Mouse (Mus musculus) forelimb bud, embryonic 11.5 days (tissue): ENCODE data around the gene Amotl2.

Experiments used
- DNase-seq: peaks from one replicate; pipeline ENCODE4 v3.0.0-alpha.2; 2012; ENCODE audit warnings: low read depth, low spot score

The Amotl2 gene

GRCm38 (mm10) chr9:102719085-102719484, 2.6 kb downstream of the Amotl2 start:
- DNase-seq, result no peak

- DNase-seq, result no peak
Observed at GRCm38 (mm10) chr9:102719936-102720566, 3.6 kb downstream of the Amotl2 start.

- DNase-seq, result no peak
Observed at GRCm38 (mm10) chr9:102720567-102721167, 4.2 kb downstream of the Amotl2 start.

GRCm38 (mm10) chr9:102721406-102721978, 5.0 kb downstream of the Amotl2 start:
- DNase-seq, result no peak

GRCm38 (mm10) chr9:102722071-102722561, 5.6 kb downstream of the Amotl2 start:
- DNase-seq, result no peak

GRCm38 (mm10) chr9:102722750-102723149, 6.3 kb downstream of the Amotl2 start:
- DNase-seq, result no peak

- no peak for DNase-seq
Observed at GRCm38 (mm10) chr9:102723241-102723709, 6.8 kb downstream of the Amotl2 start.

GRCm38 (mm10) chr9:102723990-102724461, 7.6 kb downstream of the Amotl2 start:
- DNase-seq, result peak; percentile 51

- no peak for DNase-seq
Observed at GRCm38 (mm10) chr9:102724942-102725341, 8.5 kb downstream of the Amotl2 start.

GRCm38 (mm10) chr9:102725958-102726654, 9.6 kb downstream of the Amotl2 start:
- DNase-seq, result peak; percentile 93

- no peak for DNase-seq
Observed at GRCm38 (mm10) chr9:102726811-102727210, 10.3 kb downstream of the Amotl2 start.

- no peak for DNase-seq
Observed at GRCm38 (mm10) chr9:102727662-102728468, 11.4 kb downstream of the Amotl2 start.

GRCm38 (mm10) chr9:102728469-102728747, 11.9 kb downstream of the Amotl2 start:
- no peak for DNase-seq

GRCm38 (mm10) chr9:102729093-102729845, 12.8 kb downstream of the Amotl2 start:
- DNase-seq, result no peak

- DNase-seq, result no peak
Observed at GRCm38 (mm10) chr9:102729876-102730413, 13.5 kb downstream of the Amotl2 start.

- DNase-seq, result no peak
Observed at GRCm38 (mm10) chr9:102731044-102731471, 14.6 kb downstream of the Amotl2 start.

GRCm38 (mm10) chr9:102731574-102732175, 15.2 kb downstream of the Amotl2 start:
- no peak for DNase-seq

GRCm38 (mm10) chr9:102732326-102732865, 15.9 kb downstream of the Amotl2 start:
- DNase-seq, result no peak

- DNase-seq, result no peak
Observed at GRCm38 (mm10) chr9:102733459-102733858, 17.0 kb downstream of the Amotl2 start.
